Mouse (Mus musculus): ENCODE measurements around the gene Cep97. TPM values are rescaled to one million over a fixed set of nuclear protein-coding genes. Genes with fewer than 3 reads are reported as not detected.

Gene Cep97
- total RNA-seq, 2 experiments from 2014 or later = 4.7 to 6.3 TPM

DNA sequence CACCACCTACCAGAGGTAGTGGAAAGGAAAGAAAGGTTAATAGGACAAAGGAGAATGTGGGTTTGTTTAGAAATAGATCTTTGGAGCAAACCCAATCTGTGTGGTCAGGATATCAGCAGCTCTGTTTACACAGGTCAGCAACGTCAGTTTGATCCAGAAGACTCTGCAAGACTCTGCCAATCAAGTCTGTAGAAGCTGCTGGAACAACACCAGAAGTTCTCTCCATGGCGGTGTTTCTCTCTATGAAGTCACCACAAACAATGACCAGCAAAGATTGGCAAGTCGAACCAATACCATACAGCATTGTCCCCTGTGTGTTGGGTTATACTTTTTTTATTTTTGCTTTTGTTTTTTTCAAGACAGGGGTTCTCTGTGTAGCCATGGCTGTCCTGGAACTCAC lies 12.6 kb upstream of the Cep97 start:
- no peak for DNase-seq

DNA sequence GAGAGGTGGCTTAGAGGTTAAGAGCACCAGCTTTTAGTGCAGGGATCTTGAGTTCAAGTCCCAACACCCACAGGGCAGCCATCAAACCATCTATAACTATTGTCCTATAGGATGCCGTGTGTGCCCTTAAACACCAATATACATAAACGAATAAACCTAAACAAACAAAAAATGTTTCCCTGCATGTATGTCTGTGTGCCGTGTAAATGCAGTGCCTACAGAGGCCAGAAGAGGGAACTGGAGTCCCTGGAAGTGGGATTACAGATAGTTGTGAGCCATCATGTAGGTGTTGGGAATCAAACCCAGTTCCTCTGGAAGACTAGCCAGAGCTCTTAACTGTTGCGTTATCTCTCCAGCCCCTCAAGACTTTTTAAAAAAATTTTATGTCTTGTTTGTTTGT lies 6.1 kb upstream of the Cep97 start:
- DNase-seq = no peak

DNA sequence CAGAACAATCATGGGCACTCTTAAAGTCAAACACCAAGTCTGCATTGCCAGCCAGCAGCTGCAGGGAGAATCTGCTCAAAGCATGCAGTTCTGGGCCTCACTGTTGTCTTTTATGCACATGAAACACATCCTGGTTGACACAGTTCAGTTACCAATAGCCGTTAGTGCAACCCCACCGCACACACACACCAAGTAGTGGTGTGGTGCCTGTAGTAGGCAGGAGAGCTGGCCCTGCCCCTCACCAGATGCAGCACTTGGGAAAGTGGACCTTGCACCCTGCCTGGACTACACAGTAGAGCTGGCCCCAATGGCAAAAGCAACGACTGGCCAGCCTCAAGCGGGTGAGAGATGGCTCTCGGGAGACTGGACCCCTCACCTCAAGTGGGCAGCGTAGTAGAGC lies 5.0 kb upstream of the Cep97 start:
- no peak for DNase-seq

DNA sequence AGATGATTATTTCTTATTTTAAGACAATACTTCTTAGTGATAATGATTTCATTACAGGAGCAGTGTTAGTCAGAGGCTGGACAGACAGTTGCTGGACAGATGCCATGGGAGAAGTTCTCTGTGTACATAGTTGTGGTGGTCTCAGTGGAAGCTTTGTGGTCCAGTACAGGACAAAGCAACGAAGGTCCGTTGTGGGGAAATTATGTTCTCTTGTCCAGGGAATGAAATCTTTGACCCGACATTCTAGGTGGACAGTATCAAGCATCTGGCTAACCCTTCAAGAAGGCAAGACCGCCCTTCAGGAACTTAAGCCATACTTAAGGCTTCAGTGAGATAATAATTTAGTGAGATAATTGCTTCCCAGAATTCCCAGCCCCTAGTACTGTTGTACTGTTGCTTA lies 4.1 kb upstream of the Cep97 start:
- no peak for DNase-seq

DNA sequence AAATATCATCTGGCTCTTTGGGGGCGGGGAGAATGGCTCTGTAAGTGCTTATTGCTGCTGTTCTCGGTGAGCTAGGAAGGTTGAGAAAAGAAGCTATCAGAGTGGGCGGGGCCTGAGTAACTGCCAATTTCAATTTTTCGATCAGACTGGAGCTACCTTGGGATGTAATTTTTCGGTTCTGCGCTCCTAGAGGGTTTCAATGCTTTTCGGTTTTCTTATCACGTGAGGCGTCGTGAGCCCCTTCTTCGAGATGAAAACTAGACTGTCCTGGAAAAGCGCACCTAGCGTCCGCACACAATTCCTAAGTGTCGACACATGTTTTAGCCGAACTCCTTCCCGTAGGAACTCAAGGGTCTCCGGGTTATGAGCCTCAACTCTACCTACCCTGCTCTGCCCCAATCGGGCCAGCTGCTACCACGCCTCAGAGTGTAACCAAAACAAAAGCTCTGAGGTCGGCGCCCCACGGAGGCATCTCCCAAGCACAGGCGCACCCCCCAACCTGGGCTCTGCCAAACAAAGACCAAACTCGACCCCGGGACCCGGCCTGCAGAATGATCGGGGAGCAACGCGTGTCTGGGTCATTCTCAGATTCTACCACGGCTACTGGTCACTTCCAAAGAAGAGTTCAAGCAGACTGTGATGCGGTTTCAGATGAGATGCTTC lies 843 bp downstream of the Cep97 start:
- peak; percentile 40 for DNase-seq

DNA sequence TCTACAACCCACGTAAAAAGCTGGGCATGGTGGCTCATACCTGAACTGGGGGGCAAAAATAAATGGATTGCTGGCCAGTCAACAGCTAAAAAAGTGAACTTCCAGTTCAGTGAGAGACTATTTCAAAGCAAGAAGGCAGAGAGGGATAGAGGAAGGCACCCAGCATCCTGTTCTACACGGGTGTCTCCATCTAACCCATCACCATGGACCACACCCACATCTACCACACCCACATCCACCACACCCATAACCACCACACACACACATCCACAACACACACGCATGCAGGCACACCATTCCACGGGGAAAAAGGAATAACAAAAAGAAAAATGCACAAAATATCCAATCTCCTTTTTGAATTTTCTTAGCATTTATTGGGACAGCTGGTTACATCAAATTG lies 10.6 kb downstream of the Cep97 start:
- no peak for DNase-seq

DNA sequence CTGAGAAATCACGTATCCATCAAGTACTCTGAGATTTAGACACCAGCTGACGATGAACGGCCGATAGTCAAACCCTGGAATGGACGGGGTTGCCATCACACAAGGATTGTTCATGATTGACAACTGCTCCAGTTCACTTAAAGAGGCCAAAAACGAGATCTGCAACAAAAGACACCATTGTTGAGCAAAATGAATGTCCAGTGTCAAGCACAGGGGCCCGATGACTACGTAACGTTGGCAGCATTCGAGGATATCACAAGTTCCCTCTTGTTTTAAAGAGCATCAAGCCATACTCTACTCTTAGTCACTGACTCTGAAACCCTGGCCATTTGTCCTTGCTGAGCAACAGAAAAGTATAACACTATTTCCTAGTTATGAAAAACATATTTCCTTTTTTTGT lies 12.6 kb downstream of the Cep97 start:
- DNase-seq = no peak

DNA sequence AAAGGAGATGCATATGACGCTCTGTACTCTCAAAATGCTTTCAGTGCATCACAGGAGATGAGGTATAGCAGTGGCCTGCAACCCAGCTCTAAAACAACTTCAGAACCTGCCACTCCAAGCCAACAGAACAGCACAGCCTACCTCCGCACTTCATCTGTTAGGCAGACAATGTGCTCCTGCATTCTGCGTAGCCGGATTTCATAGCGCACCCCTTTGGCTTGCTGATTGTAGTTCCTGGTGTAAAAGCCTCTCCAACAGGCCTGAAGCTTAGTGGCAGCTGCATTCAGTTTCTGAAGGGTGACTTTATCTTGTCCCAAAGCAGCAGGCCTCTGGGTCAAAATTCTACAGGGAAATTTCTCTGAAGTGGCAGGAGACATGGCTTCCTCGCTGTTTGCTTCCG lies 19.9 kb downstream of the Cep97 start:
- no peak for DNase-seq

DNA sequence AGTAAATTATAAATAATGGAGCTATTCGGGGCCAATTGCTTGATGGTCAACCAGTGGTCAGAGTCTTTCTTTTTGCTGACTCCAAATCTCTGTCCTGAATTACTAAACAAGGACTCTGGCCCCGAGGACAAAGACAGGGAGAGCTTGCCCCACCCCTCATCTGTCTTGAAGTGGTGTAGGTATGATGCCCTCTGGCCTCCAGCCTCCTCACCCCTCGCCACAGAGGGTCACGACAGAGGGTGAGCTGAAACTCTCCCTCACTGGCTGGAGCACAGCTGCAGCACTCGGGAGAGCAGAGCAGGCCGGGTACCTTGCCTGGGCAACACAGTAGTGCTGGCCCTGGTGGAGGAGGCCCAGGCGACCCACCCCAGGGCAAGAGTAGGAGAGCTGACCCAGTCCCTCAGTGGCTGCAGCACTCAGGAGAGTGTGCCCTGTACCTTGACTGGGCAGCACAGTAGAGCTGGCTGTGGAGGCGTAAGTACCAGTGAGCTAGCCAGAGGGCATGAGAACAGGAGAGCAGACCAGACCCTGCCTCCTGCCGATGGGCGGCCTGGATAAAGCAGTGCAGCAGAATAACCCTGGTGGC lies 24.4 kb downstream of the Cep97 start:
- DNase-seq = no peak

DNA sequence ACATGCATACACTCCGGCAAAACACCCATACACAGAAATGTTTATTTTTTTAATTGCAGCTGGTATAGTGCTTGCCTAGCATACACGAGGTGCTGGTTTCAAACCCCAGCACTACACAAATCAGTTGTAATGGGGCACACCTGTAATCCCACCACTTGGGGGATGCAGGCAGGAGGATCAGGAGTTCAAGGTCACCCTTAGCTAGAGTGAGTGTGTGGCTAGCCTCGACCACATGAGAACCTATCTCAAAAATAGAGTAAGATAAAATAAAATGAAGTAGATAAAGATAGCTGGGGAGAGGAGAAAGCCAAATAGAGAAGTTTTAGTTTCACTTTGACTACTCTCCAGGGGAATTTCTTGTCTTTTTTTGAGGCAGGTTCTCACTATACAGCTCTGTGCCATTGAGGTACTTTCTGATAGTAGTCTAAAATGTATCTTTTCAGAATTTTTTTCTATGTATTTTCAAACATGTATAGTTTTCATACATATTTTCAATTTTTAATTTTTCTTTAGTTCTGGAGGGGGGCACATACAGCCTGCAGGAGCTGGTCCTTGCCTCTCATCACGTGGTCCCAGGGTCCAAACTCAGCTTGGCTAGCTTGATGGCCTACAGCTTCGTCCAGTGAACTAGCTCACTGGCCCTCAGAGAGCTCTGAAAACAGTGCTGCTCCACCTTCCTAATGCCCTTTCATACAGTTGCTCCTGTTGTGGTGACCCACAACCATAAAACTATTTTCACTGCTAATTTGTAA lies 27.6 kb downstream of the Cep97 start:
- DNase-seq = no peak

DNA sequence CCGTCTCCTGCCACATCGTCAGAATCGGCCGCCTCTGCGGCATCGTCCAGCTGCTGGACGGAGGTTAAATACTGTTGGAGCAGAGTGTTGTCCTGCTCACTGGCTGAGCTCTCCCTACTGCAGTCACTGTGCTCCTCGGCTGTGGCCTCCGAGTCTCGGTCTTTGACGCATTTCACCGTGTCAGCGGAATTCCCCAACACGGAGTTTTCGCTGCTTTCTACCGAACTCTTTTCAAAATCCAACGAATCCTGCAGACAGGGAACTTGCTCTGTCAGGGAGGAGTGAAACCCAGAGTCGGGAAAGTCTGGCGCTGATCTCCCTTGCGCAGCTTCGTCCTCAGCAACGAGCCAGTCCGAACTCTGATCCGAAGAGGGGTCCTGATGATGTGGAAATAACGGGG lies 29.3 kb downstream of the Cep97 start:
- no peak for DNase-seq

DNA sequence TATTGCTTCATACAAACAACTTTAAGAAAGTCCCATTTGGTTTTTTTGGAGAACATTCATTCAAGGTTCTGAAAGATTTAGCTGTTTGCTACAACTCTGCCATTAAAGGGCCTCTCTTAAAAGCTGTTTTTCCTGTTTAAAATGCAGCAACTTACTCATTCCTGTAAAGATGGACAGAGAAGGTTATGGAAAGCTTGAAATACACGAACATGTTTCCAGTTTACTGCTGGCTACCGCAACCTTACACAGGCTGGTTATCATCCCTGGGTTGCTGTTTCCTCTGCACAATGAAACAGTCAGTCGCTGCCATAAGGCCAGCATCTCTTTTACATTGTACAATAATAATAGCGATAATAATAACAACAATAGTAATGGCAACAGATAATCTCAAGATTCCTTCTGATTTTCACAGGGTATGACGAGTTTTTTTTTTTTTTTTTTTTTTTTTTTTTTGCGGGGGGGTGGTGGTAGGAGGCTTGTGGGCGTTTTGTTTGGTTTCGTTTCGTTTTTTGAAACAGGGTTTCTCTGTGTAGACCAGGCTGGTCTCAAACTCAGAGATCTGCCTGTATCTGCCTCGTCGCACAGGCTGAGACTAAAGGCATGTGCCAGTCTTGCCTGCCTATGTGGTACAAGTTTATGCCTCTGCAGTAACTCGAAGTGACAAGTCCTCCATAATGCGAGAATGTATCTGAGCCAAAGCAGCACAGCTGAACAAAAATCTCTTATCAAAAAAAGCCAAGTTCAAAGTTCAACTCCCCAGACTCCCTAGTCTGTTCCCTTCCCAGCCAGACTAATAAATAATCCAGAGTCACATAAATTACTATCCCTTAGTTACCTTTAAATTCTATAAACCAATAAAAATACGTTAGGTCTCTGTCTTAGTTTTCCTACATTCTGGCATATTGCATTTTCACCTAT lies 32.6 kb downstream of the Cep97 start:
- DNase-seq = no peak

DNA sequence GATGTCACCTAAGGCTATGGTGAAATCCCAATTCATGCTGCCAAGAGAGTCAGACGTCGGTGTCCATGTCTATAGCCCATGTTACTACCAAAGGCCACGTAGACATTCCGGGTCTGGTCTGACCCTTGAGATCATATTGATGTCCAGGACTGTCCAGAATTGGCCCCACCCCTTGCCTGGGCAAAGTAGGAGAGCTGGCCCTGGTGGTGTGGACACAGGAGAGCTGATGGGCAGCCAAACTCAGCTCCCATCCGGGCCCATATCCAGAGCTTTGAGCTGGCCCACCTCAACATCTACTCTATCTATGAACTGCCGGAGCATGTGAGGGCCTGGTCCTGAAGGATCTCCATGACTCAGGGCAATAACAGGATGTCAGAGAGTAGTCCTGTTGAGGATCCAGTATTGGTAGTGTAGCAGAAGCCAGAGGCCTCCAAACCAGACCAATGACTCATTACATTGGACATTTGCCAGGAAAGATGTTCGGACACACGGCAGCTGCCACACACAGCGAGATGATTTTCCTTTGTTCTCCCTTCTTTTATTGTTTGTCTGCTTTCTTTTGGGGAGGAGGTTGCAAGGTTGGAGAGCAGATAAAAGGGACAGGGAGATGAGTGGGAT lies 36.2 kb downstream of the Cep97 start:
- no peak for DNase-seq

DNA sequence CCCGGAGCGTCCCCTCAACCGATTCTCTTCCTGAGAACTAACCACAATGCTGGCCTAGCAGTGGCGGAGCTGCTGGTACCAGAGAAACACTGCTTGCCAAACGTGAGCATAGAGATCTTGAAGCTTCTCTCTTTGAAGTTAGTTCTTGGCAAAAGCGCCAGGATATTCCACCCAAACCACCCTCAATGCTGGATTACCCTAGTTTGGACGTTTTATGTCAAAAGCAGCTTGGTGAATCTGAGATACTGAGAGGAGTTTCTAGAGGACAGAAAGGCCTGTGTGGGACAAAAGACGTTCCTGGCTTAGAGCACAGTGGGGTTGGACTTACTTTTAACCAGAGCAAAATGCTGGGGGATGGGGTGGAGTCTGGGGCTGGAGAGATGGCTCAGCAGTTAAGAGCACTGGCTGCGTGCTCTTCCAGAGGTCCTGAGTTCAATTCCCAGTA lies 39.0 kb downstream of the Cep97 start:
- no peak for DNase-seq

DNA sequence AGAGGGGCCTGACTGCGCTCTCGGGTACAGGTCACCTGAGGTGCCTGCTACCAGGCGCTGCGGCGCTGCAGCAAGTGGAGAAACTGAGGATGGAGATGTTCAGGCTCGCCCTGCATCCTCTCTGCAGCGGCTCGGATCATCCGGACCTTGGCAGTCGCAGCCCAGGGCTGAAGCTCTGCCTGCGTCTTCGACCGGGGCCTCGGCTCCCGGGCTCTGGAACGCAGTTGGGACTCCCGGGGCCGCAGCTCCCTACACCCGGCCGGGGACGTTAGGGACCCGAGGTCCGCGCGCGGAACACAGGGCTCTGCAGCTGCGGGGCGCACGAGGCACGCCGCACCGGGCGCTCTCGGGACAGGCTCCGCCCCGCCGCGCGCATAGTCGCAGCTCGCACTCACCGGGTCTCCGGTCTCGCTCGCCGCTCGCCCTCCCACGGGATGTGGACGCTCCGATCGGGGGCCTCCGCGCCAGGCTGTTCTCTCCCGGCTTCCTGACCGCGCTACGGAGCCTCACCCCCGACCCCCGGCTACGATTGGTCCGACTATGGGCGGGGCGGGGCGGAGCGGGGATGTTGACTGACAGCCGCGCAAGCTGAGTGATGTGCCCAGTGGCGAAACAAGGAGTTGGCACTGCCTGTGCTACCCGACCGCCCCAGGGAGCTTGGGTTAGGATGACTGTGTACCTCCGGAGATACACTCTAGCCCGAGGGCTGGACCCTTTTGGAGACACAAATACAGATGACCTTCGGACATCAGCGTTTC lies 39.6 kb downstream of the Cep97 start, which contains the start of gene Nxpe3:
Nxpe3 (minus strand) TSS at position 393 of the 758 bp plus-strand sequence.
- peak; percentile 84 for DNase-seq

DNA sequence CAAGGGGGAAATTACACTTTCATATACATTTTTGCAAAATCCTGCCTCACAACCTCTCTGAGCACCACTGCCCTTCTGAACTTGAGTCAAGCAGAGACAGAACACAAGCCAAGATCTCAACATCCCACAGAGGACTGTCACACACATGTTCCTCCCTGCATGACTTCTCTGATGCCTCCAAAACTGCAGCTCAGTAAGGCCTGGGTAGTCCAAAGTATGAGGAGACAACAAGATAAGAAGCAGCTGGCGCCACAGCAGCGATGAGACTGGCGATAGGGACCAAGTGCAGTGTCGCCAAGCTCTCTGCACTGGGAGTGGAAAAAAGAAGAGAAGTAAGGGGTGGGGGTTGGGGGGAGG lies 40.1 kb downstream of the Cep97 start:
- no peak for DNase-seq

DNA sequence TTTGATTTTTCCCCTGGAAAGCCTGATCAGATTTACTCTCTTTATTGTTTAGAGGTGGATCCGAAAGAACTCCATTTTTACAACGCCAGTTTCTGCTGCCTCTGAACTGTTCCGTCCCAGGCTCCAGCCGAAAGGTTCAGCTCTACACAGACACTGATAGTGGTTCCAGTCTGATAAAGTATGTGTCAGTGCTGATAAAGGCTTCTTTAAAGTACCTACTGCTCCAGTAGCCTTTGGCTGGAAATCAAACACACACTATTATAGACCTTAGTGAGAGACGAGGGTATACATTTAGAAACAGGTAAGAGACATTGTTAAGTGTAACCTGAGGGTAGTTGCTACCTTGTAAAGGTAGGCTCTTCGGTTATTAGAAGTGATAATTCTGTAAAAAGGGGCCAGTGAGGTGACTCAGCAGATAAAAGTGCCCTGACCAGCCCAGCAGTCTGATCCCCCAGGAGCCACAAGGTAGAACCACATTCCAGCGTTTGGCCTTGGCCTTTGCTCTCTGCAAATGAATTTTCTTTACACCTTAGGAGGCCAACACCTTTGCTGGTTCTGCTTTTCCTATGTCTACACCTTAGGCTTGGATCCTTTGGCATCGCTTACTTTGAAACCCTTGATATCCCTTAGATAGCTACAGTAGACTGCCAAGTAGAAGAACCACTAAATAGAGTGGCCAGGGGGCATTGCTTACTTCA lies 41.1 kb downstream of the Cep97 start:
- DNase-seq = no peak

DNA sequence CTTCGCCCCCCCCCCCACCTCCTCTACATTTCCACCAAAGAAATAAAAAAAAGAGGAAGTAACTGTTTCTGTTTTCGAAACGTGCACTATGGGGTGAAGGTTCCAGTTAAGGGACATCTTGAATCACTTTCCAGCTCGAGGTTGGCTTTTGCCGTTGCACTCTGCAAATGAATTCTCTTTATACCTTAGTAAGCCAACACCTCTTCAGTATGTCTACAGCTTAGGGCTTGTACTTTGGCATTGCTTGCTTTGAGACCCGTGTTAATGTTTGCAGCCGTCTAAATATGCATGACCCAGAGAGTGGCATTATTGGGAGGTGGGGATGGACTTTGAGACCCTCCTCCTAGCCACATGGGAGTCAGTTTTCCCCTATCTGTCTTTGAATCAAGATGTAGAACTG lies 42.2 kb downstream of the Cep97 start:
- DNase-seq = no peak

DNA sequence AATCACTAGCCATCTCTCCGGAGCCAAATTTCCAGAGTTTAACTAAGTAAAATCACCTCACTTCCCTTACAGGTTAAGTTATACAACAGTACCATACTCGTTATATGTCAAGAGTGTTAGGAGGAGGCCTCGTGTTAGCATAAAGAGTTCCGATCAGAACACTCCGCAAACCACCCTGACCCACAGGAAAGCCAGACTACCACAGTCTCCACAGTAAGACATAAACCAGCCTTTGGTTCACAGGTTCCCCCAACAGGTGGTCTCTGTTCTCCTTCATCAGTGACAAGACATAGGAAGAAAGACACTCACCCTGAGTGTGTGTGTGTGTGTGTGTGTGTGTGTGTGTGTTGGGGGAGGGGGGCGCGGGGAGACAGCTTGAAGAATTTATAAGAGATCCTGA lies 43.3 kb downstream of the Cep97 start:
- DNase-seq = no peak

DNA sequence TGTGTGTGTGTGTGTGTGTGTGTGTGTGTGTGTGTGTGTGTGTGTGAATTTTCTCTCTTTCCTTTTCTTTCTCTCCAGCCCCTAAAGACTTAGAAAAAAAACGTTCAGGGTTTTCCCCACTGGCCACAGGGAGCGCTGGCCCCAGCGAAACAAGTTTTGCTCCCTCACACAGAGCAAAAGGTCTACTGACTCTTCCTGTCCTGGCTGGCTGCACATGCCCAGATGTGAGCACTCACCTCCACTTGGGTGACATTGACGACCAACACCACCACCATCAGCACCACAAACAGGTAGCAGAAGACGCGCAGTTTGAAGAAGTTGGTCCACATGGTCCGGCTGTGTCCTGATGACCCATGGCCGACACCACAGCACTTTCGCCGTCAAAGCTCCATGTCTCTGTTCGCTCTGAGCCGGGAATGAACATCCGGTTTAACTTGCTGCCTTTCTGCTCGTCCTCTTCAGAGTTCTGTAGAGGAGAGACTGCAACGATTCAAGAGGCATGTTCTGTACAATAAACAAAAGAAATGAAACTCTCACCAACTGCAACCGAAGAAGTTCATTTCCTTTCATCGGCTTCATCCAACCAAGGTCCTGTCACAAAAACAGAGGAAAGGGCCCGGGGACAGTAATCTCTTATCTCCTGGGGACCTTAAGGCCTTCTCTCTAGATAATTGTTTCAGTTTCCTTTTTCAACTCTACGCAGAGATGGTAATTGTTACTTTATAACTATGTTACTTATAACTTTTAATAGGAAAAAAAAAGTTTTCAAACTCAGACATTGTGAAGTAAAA lies 44.1 kb downstream of the Cep97 start:
- no peak for DNase-seq
